Mouse (Mus musculus) intestine, embryonic 16.5 days (tissue): ENCODE data around the gene Tnnt2. TPM values are rescaled to one million over a fixed set of nuclear protein-coding genes. Genes with fewer than 3 reads are reported as not detected.

Source experiments
- ATAC-seq: fragments of 200-750 bp; cut with Nextera tagmentation; 2 replicates; pipeline ENCODE4 v1.8.0; 2017; ENCODE audit warnings: moderate TSS enrichment, moderate library complexity
- H3K27ac ChIP-seq: fragments of 300-500 bp; sonication (generic); 2 replicates; pipeline ENCODE4 v1.5.1; 2014; ENCODE audit warnings: mild to moderate bottlenecking, low read length
- H3K27me3 ChIP-seq: fragments of 300-500 bp; sonication (generic); replicated peaks from 2 replicates; pipeline ENCODE4 v1.6.1; 2014; ENCODE audit warnings: low read length, control low read depth, mixed read lengths; ENCODE audit not compliant: control insufficient read depth, insufficient read depth
- H3K36me3 ChIP-seq: fragments of 300-500 bp; sonication (generic); 2 replicates; pipeline ENCODE4 v1.6.1; 2014; ENCODE audit warnings: low read length, control low read depth; ENCODE audit not compliant: control insufficient read depth, insufficient read depth
- H3K4me1 ChIP-seq: fragments of 300-500 bp; sonication (generic); 2 replicates; pipeline ENCODE4 v1.6.1; 2014; ENCODE audit warnings: low read length, control low read depth, mixed read lengths; ENCODE audit not compliant: control insufficient read depth, insufficient read depth
- H3K4me2 ChIP-seq: fragments of 300-500 bp; sonication (generic); 2 replicates; pipeline ENCODE4 v1.6.1; 2014; ENCODE audit warnings: low read depth, low read length, control low read depth
- H3K4me3 ChIP-seq: fragments of 300-500 bp; sonication (generic); 2 replicates; pipeline ENCODE4 v1.5.1; 2014; ENCODE audit warnings: mild to moderate bottlenecking, low read length
- H3K9ac ChIP-seq: fragments of 300-500 bp; sonication (generic); 2 replicates; pipeline ENCODE4 v1.6.1; 2014; ENCODE audit warnings: low read depth, low read length
- H3K9me3 ChIP-seq: fragments of 300-500 bp; sonication (generic); 2 replicates; pipeline ENCODE4 v1.6.1; 2016; ENCODE audit warnings: low read length, control low read depth; ENCODE audit not compliant: control insufficient read depth
- WGBS: fragments of 180-500 bp; shearing (Covaris S2); extraction: QIAGEN DNeasy Blood & Tissue Kit; methylation state at CpG from one replicate; pipeline ENCODE4 v1.1.7; 2014; 5-methylcytosine and 5-hydroxymethylcytosine counted together
- polyA plus RNA-seq: library from polyadenylated mRNA; unstranded; fragments of >200 nt; fragmentation: Nextera tagmentation; extraction: Ambion mirVana; gene quantifications from 2 replicates; pipeline ENCODE4 v1.2.1, GENCODE M21; 2015

Tnnt2 gene
- polyA plus RNA-seq, 1 experiment from 2014 or later: 26.7 TPM

- WGBS: 54% methylated on average over 8 of the region's 8 CpGs
- no peak for ATAC-seq
- no peak overlapping the region for H3K4me3 ChIP-seq
- no peaks in the 10 kb centered on the region for H3K36me3 ChIP-seq
- no peak overlapping the region for H3K4me2 ChIP-seq
- peaks cover 48% of the 10 kb centered on the region for H3K4me1 ChIP-seq
- H3K9ac ChIP-seq: no peak overlapping the region
- peak overlapping the region; percentile 89; the same call in 1 of the 2 replicates for H3K27ac ChIP-seq
- H3K9me3 ChIP-seq: no peaks in the 10 kb centered on the region
- no peaks in the 10 kb centered on the region for H3K27me3 ChIP-seq
Measured at GRCm38 (mm10) chr1:135799109-135799627, 37.0 kb upstream of the Tnnt2 start.

DNA sequence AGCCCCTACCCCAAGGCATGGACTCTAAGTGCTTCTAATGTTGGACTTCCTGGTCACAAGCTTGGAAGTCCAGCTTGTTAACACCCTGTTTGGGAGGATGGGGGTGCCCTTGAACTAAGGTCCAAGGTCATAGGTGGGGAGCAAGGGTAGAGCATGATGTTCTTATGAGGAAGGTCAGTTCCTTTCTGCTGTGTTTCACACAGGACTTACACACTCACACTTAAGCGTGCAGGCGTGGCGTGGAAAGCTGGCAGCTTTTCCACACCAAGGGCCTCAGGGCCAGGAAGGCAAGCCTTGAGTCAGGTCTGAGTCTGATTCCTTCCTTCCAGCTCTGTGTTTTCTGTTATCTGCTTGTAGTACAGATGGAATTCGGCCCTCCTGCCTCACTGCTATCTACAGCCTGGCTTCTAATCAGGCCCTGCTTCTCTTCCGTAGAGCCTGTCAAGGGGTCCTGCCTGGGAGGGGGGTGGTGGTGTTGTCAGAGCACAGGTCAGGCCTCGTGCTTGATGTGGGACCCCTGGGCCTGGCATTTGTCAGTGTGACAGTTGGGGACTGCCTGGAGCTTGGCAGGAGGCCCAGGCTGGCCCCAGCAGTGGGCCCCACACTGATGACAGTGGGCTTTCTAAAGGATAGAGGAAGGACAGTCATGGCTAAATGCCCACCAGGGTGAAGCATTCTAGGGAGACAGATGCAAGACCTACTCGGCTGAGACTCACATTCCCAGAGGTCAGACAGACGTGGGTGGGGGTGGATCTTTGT lies 35.8 kb upstream of the Tnnt2 start:
- Histone ChIP-seq H3K27ac (peak overlapping the region; percentile 89), H3K4me2 (no peak overlapping the region; the same call in 1 of the 2 replicates), H3K4me1 (peaks cover 37% of the 10 kb centered on the region), H3K27me3 (no peaks in the 10 kb centered on the region), H3K9me3 (no peaks in the 10 kb centered on the region), H3K36me3 (no peaks in the 10 kb centered on the region), H3K9ac (peak overlapping the region; percentile 27), H3K4me3 (no peak overlapping the region)
- ATAC-seq: peak; percentile 54
- WGBS: 23% methylated on average over 8 of the region's 8 CpGs

DNA sequence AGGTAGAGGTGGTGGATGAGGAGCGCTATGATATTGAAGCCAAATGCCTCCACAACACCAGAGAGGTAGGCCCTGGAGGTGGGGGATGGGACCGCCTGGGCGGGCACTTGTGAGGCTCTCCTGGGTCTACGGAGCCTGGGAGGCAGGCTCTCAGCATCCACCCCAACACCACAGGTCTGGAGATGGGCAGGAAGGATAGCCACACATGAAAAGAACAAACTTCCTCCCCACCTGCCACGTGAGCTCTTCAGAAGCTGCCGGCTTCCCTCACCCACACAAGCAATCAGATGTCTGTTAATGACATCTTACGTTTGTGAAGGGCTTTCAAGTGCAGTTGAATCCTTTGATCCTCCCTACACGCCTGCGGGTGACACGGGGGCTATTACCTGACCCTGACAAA lies 28.6 kb upstream of the Tnnt2 start:
- ATAC-seq: no peak
- H3K36me3 ChIP-seq: no peaks in the 10 kb centered on the region
- no peak overlapping the region for H3K4me2 ChIP-seq
- WGBS: 31% methylated on average over 10 of the region's 10 CpGs
- H3K4me3 ChIP-seq: no peak overlapping the region
- peak overlapping the region; percentile 16; the same call in 1 of the 2 replicates for H3K27ac ChIP-seq
- H3K9me3 ChIP-seq: no peaks in the 10 kb centered on the region
- H3K4me1 ChIP-seq: peaks cover 23% of the 10 kb centered on the region
- no peak overlapping the region for H3K9ac ChIP-seq
- no peaks in the 10 kb centered on the region for H3K27me3 ChIP-seq

GRCm38 (mm10) chr1:135810180-135810579 lies 26.0 kb upstream of the Tnnt2 start:
- H3K4me3 ChIP-seq: no peak overlapping the region
- H3K27ac ChIP-seq: peak overlapping the region; percentile 74
- H3K9ac ChIP-seq: no peak overlapping the region
- peak; percentile 72 for ATAC-seq
- no peaks in the 10 kb centered on the region for H3K9me3 ChIP-seq
- H3K4me1 ChIP-seq: peaks cover 41% of the 10 kb centered on the region
- no peaks in the 10 kb centered on the region for H3K27me3 ChIP-seq
- H3K36me3 ChIP-seq: no peaks in the 10 kb centered on the region
- H3K4me2 ChIP-seq: no peak overlapping the region
- WGBS: 49% methylated on average over 2 of the region's 2 CpGs

DNA sequence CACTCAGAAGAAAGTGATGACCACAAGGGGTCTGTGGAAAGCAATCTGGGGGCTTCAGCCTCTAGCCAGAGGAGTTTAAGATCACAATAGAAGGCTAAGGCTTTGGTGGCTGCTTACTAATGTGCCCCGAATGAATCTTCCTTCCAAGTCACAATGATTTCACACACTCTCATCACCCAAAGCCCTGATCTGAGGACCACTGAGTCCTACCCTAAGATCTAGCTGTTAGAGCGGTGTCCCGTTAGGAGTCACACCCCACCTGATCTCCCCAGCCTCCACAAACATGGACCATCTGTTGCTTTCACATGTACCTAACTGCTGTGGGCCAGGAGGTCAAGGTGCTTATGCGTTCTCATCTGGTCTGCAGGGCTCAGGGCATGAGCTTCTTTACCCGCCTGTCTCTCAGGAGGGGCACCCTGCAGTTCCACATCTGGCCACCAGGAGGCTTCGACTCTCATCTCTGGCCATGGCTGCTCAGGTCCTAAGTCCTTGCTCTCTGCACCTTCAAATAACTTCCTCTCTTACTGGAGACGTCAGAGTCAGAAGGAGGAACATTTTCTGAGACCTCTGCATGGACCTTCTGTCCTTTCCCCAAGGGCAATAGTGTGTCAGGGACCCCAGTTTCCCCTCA lies 25.0 kb upstream of the Tnnt2 start:
- 0 out of 2 replicates have a peak overlapping the region, but pooled peaks have one; percentile 2 for H3K9ac ChIP-seq
- peaks cover 41% of the 10 kb centered on the region for H3K4me1 ChIP-seq
- H3K4me2 ChIP-seq: no peak overlapping the region
- H3K36me3 ChIP-seq: no peaks in the 10 kb centered on the region
- peak; percentile 17; the same call in 1 of the 2 replicates for ATAC-seq
- H3K27me3 ChIP-seq: no peaks in the 10 kb centered on the region
- H3K9me3 ChIP-seq: no peaks in the 10 kb centered on the region
- H3K27ac ChIP-seq: peak overlapping the region; percentile 95
- WGBS: 30% methylated on average over 7 of the region's 7 CpGs
- no peak overlapping the region for H3K4me3 ChIP-seq

GRCm38 (mm10) chr1:135812205-135812604 lies 23.9 kb upstream of the Tnnt2 start:
- WGBS: 60% methylated on average over 3 of the region's 3 CpGs
- peak overlapping the region; percentile 95 for H3K27ac ChIP-seq
- peak overlapping the region; percentile 60; the same call in 1 of the 2 replicates for H3K9ac ChIP-seq
- no peaks in the 10 kb centered on the region; the same call in 1 of the 2 replicates for H3K27me3 ChIP-seq
- no peaks in the 10 kb centered on the region for H3K36me3 ChIP-seq
- ATAC-seq: peak; percentile 1; the same call in 1 of the 2 replicates
- no peak overlapping the region for H3K4me3 ChIP-seq
- no peaks in the 10 kb centered on the region for H3K9me3 ChIP-seq
- 0 out of 2 replicates have a peak overlapping the region, but pooled peaks have one; percentile 42 for H3K4me2 ChIP-seq
- H3K4me1 ChIP-seq: peaks cover 41% of the 10 kb centered on the region

GRCm38 (mm10) chr1:135812618-135813017 lies 23.5 kb upstream of the Tnnt2 start:
- Histone ChIP-seq H3K9ac (peak overlapping the region; percentile 60), H3K4me2 (peak overlapping the region; percentile 42), H3K4me3 (0 out of 2 replicates have a peak overlapping the region, but pooled peaks have one; percentile 3), H3K27ac (peak overlapping the region; percentile 95), H3K36me3 (no peaks in the 10 kb centered on the region), H3K27me3 (no peaks in the 10 kb centered on the region; the same call in 1 of the 2 replicates), H3K4me1 (peaks cover 37% of the 10 kb centered on the region), H3K9me3 (no peaks in the 10 kb centered on the region)
- 19% methylated on average over 2 of the region's 2 CpGs for WGBS
- ATAC-seq: peak; percentile 70

DNA sequence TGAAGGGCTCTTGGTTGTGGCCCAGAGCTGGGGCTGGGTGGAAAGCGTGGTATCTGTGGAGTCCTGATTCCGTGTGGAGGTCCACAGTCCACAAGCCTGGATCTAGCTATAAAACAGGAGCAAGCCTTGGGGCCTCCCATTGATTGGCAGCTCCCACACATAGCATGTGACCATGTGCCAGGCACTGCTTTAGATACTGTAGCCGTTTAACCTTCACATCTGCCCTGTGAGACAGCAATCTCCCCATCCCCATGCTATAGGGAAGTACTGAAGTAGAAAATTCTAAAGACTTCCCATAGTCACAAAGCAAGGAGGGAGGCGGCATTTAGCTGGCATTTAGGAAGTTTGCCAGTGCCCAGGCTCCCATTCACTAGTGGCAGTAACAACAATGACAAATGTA lies 23.1 kb upstream of the Tnnt2 start:
- Histone ChIP-seq H3K27ac (peak overlapping the region; percentile 95), H3K4me2 (peak overlapping the region; percentile 42), H3K9me3 (no peaks in the 10 kb centered on the region), H3K27me3 (no peaks in the 10 kb centered on the region; the same call in 1 of the 2 replicates), H3K9ac (peak overlapping the region; percentile 60), H3K36me3 (no peaks in the 10 kb centered on the region), H3K4me3 (0 out of 2 replicates have a peak overlapping the region, but pooled peaks have one; percentile 3), H3K4me1 (peaks cover 37% of the 10 kb centered on the region)
- WGBS: 43% methylated on average over 4 of the region's 4 CpGs
- ATAC-seq: peak; percentile 85
